Mouse (Mus musculus) midbrain, embryonic 15.5 days (tissue): ENCODE results near the gene Apold1. TPM values are rescaled to one million over a fixed set of nuclear protein-coding genes. Genes with fewer than 3 reads are reported as not detected.
A peak's percentile ranks its signal among the peaks of the same experiment; 100 is the strongest.

ENCODE experiments used
- ATAC-seq: fragments of 200-750 bp; cut with Nextera tagmentation; replicated peaks from 2 replicates; pipeline ENCODE4 v1.8.0; 2017; ENCODE audit warnings: moderate TSS enrichment
- H3K27ac ChIP-seq: fragments of 300-500 bp; sonication (generic); 2 replicates; pipeline ENCODE4 v1.5.1; 2015; ENCODE audit warnings: mild to moderate bottlenecking, inconsistent platforms
- H3K27me3 ChIP-seq: fragments of 300-500 bp; sonication (generic); replicated peaks from 2 replicates; pipeline ENCODE4 v1.6.1; 2015; ENCODE audit warnings: inconsistent platforms
- H3K36me3 ChIP-seq: fragments of 300-500 bp; sonication (generic); replicated peaks from 2 replicates; pipeline ENCODE4 v1.6.1; 2015; ENCODE audit warnings: inconsistent platforms
- H3K4me1 ChIP-seq: fragments of 300-500 bp; sonication (generic); 2 replicates; pipeline ENCODE4 v1.6.1; 2015; ENCODE audit warnings: inconsistent platforms
- H3K4me2 ChIP-seq: fragments of 300-500 bp; sonication (generic); 2 replicates; pipeline ENCODE4 v1.6.1; 2015; ENCODE audit warnings: inconsistent platforms, mild to moderate bottlenecking, moderate library complexity
- H3K4me3 ChIP-seq: fragments of 300-500 bp; sonication (generic); 2 replicates; pipeline ENCODE4 v1.5.1; 2015; ENCODE audit warnings: mild to moderate bottlenecking, inconsistent platforms
- H3K9ac ChIP-seq: fragments of 300-500 bp; sonication (generic); 2 replicates; pipeline ENCODE4 v1.6.1; 2015; ENCODE audit warnings: mild to moderate bottlenecking, inconsistent platforms
- H3K9me3 ChIP-seq: fragments of 300-500 bp; sonication (generic); 2 replicates; pipeline ENCODE4 v1.6.1; 2016; ENCODE audit warnings: inconsistent platforms
- WGBS: fragments of 180-500 bp; shearing (Covaris S2); methylation state at CpG from one replicate; pipeline ENCODE4 v1.1.7; 2015; ENCODE audit warnings: mixed read lengths; 5-methylcytosine and 5-hydroxymethylcytosine counted together
- polyA plus RNA-seq: library from polyadenylated mRNA; unstranded; fragments of >200 nt; fragmentation: Nextera tagmentation; extraction: Ambion mirVana; gene quantifications from 2 replicates; pipeline ENCODE4 v1.2.1, GENCODE M21; 2015

Gene Apold1
- polyA plus RNA-seq: 3.9 and 4.4 TPM in 2 replicates

DNA sequence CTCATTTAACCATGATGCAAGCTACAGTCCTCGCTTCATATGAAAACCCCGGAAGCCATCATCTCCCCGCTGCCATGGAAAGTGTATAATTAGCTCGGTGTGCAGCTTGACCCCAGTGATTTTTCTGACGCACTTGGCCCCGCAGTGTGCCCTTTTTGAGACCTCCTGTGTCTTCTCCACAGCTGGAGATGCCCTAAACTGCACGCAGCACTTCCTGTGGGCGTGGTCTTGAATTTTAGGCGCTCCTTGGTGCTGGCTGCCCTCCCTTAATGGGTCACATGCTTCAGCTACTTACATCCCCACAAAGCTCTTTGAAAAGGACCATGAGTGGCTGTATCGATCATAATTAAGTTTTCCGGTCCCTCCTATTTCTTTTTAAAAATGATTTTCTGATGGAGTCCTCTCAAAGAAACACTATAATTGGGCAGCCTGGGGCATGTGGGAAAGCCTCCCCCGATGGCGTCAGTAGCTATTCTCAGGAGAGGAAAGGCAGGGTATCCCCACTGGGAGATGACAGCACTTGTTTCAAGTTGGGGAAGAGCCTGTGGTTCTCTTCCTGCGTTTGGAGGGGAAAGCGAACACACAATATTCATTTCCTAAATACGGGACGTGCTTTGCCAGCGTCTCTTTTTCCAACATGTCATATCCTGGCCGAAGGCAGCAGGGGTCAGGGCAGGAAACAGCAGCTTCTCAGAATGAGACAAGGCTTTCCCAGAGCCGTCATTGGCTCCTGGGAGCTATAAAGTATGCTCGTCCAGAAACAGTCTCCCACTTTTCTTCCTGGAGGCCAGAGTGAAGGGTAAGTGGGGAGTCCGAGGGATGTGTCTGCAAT, at the start of gene Apold1:
Apold1 (plus strand) TSS at position 488 of the 832 bp plus-strand sequence.
- H3K4me1 ChIP-seq: peaks cover 21% of the 10 kb centered on the region
- no peak within 1 kb of the TSS for H3K4me3 ChIP-seq
- 49% methylated on average over 22 of the region's 22 CpGs for WGBS
- ATAC-seq: no peak
- H3K9ac ChIP-seq: no peak within 1 kb of the TSS
- H3K27me3 ChIP-seq: no peaks in the 10 kb centered on the region
- peak within 1 kb of the TSS; percentile 39 for H3K4me2 ChIP-seq
- H3K27ac ChIP-seq: no peak within 1 kb of the TSS
- H3K36me3 ChIP-seq: no peaks in the 10 kb centered on the region
- H3K9me3 ChIP-seq: no peaks in the 10 kb centered on the region

GRCm38 (mm10) chr6:134932486-134933206, 48.9 kb upstream of the Apold1 start:
- ATAC-seq: no peak
- no peak overlapping the region for H3K4me2 ChIP-seq
- H3K4me3 ChIP-seq: no peak overlapping the region
- H3K27ac ChIP-seq: no peak overlapping the region
- H3K27me3 ChIP-seq: no peaks in the 10 kb centered on the region
- peaks cover 11% of the 10 kb centered on the region for H3K4me1 ChIP-seq
- 79% methylated on average over 12 of the region's 12 CpGs for WGBS
- H3K9me3 ChIP-seq: no peaks in the 10 kb centered on the region
- no peak overlapping the region for H3K9ac ChIP-seq
- H3K36me3 ChIP-seq: no peaks in the 10 kb centered on the region

GRCm38 (mm10) chr6:134933207-134933558, 48.3 kb upstream of the Apold1 start:
- Histone ChIP-seq H3K27me3 (no peaks in the 10 kb centered on the region), H3K4me3 (no peak overlapping the region), H3K9me3 (no peaks in the 10 kb centered on the region), H3K27ac (no peak overlapping the region), H3K36me3 (no peaks in the 10 kb centered on the region), H3K4me1 (peaks cover 8% of the 10 kb centered on the region; the same call in 1 of the 2 replicates), H3K9ac (no peak overlapping the region), H3K4me2 (no peak overlapping the region)
- 80% methylated on average over 2 of the region's 2 CpGs for WGBS
- no peak for ATAC-seq

DNA sequence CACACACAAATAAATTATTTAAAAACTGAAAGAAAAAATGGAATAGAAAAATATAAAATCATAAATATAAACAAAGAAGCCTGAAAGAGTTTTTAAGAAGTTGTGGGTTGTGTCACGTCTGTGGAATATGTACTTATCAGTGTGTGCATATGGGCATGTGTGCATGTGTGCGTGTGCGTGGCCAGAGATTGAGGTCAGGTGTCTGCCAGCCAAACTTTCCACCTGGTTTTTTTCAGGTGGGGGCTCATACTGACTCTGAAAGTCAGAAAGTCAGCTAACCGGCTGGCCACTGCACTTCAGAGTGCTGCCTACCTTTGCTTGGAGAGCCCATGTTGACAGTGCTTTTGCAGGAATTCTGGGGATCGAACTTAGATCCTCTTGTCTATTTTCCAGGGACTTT, 47.2 kb upstream of the Apold1 start:
- WGBS: 96% methylated on average over 5 of the region's 5 CpGs

GRCm38 (mm10) chr6:134939781-134940180, 41.7 kb upstream of the Apold1 start:
- Histone ChIP-seq H3K9me3 (no peaks in the 10 kb centered on the region), H3K27ac (no peak overlapping the region), H3K36me3 (no peaks in the 10 kb centered on the region), H3K4me1 (no peaks in the 10 kb centered on the region), H3K9ac (no peak overlapping the region), H3K4me2 (no peak overlapping the region), H3K27me3 (no peaks in the 10 kb centered on the region), H3K4me3 (no peak overlapping the region)
- WGBS: 89% methylated on average over 4 of the region's 4 CpGs
- ATAC-seq: no peak

More for the DNA sequence above, 47.2 kb upstream of the Apold1 start:
- Histone ChIP-seq H3K4me2 (no peak overlapping the region), H3K4me3 (no peak overlapping the region), H3K36me3 (no peaks in the 10 kb centered on the region), H3K27ac (no peak overlapping the region), H3K4me1 (peaks cover 4% of the 10 kb centered on the region; the same call in 1 of the 2 replicates), H3K9me3 (no peaks in the 10 kb centered on the region), H3K27me3 (no peaks in the 10 kb centered on the region), H3K9ac (no peak overlapping the region)
- ATAC-seq: no peak

DNA sequence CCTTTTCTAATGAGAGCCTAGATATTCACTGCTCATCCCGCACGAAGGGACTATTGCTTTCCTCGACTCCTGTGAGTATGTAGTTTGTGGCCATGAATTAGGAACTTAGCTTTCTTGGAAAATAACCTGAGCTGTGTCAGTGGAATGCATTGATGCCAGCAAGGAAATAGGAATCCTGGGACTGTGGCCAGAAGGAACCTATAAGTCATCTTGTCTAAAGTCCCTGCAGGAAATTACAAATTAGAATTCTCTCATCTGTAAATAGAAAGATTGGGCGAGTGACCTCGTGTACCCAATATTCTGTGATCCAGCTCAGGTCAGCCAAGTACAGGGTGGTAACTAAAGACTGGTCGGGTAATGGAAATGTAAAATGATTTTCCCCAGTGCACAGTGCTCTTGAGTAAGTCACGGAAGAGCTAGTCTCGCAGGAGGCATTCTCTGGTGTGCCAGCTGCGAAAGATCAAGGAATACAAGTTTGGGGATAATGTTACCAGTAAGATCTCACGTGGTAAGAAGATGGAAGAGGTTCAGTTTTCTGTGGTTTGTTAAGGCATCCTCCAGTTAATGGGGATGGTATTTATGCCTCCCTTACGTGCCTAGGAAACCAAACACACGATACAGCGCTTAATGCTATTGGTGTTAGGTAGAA, 37.6 kb upstream of the Apold1 start:
- Histone ChIP-seq H3K36me3 (no peaks in the 10 kb centered on the region), H3K4me1 (no peaks in the 10 kb centered on the region), H3K4me2 (no peak overlapping the region), H3K9me3 (no peaks in the 10 kb centered on the region), H3K4me3 (no peak overlapping the region), H3K27me3 (no peaks in the 10 kb centered on the region), H3K27ac (no peak overlapping the region), H3K9ac (no peak overlapping the region)
- ATAC-seq: no peak
- 88% methylated on average over 13 of the region's 13 CpGs for WGBS

- ATAC-seq: no peak
- no peak overlapping the region for H3K27ac ChIP-seq
These were observed 35.5 kb upstream of the Apold1 start for GRCm38 (mm10) chr6:134946054-134946453.

DNA sequence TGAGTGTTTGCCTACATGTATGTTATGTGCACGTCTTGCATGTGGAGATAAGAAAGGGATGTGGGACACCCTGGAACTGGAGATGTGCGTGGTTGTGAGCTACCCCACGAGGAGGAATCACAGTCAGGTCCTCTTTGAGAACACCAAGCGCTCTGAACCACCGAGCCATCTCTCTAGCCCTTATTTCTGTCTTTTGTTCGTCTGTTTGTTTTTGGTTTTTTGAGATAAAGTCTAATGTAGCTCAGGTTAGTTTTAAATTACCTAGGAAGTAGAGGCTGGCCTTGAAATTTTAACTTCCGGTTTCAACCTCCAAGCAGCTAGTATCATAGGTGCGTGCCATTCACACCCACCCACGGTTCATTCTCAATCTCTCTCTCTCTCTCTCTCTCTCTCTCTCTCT, 34.7 kb upstream of the Apold1 start:
- Histone ChIP-seq H3K4me2 (no peak overlapping the region), H3K27ac (no peak overlapping the region)
- WGBS: 87% methylated on average over 9 of the region's 9 CpGs

More at GRCm38 (mm10) chr6:134946054-134946453, 35.5 kb upstream of the Apold1 start:
- H3K4me2 ChIP-seq: no peak overlapping the region
- no peaks in the 10 kb centered on the region for H3K9me3 ChIP-seq
- no peak overlapping the region for H3K9ac ChIP-seq
- H3K4me1 ChIP-seq: no peaks in the 10 kb centered on the region
- H3K27me3 ChIP-seq: no peaks in the 10 kb centered on the region
- H3K4me3 ChIP-seq: no peak overlapping the region
- WGBS: 73% methylated on average over 6 of the region's 6 CpGs
- H3K36me3 ChIP-seq: no peaks in the 10 kb centered on the region

DNA sequence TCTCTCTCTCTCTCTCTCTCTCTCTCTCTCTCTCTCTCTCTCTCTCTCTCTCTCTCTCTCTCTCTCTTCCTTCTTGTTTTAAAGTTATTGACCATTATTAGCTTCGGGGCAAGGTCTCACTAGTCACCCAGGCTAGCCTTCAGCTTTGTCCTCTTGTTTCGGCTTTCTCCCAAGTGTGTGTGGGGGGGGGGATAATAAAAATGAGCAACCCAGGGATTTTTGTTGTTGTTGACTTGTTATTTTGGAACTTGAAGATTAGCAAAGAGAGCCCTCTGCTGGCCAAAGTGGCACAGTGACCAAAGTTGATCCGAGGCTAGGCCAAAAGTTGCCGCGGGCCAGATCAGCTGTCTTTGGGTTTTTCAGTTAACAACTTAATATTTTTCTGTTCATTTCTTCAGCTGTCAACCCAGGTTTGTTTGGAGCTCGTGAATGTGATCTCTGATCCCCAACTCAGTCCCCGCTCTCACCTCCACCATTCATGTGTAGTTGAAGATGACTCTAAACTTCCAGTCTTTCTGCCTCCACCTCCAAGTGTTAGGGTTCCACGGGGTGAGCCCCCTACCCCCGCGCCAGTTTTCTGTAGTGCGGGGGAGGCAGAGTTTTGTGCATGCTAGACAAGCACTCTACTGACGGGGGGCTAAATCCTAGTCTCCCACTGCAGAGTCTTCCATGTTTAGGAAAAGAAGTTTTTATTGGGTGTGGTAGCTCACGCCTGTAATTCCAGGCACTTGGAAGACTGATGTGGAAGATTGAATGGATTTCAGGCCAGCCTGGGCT, 34.0 kb upstream of the Apold1 start:
- Histone ChIP-seq H3K9me3 (no peaks in the 10 kb centered on the region), H3K4me1 (no peaks in the 10 kb centered on the region), H3K4me3 (no peak overlapping the region), H3K27ac (no peak overlapping the region), H3K4me2 (no peak overlapping the region), H3K27me3 (no peaks in the 10 kb centered on the region), H3K36me3 (no peaks in the 10 kb centered on the region), H3K9ac (no peak overlapping the region)
- peak; percentile 50; the same call in 1 of the 2 replicates for ATAC-seq
- 46% methylated on average over 13 of the region's 13 CpGs for WGBS

More for the DNA sequence above, 34.7 kb upstream of the Apold1 start:
- Histone ChIP-seq H3K4me3 (no peak overlapping the region), H3K27me3 (no peaks in the 10 kb centered on the region), H3K36me3 (no peaks in the 10 kb centered on the region), H3K9me3 (no peaks in the 10 kb centered on the region), H3K9ac (no peak overlapping the region), H3K4me1 (no peaks in the 10 kb centered on the region)
- ATAC-seq: no peak

- Histone ChIP-seq H3K27ac (no peak overlapping the region), H3K9me3 (no peaks in the 10 kb centered on the region), H3K9ac (no peak overlapping the region), H3K27me3 (no peaks in the 10 kb centered on the region), H3K4me3 (no peak overlapping the region), H3K4me1 (no peaks in the 10 kb centered on the region), H3K36me3 (no peaks in the 10 kb centered on the region), H3K4me2 (no peak overlapping the region)
- ATAC-seq: no peak
- 72% methylated on average over 11 of the region's 11 CpGs for WGBS
These were observed 32.9 kb upstream of the Apold1 start for GRCm38 (mm10) chr6:134948522-134949061.

GRCm38 (mm10) chr6:134949241-134949640, 32.3 kb upstream of the Apold1 start:
- Histone ChIP-seq H3K4me3 (no peak overlapping the region), H3K9me3 (no peaks in the 10 kb centered on the region), H3K4me2 (no peak overlapping the region), H3K36me3 (no peaks in the 10 kb centered on the region), H3K27ac (no peak overlapping the region), H3K9ac (no peak overlapping the region), H3K27me3 (no peaks in the 10 kb centered on the region), H3K4me1 (no peaks in the 10 kb centered on the region)
- 97% methylated on average over 3 of the region's 3 CpGs for WGBS
- no peak for ATAC-seq
